Mouse (Mus musculus) heart, postnatal 10 days (tissue): ENCODE measurements around the gene Rab3gap2. TPM values are rescaled to one million over a fixed set of nuclear protein-coding genes. Genes with fewer than 3 reads are reported as not detected.
A peak's percentile ranks its signal among the peaks of the same experiment; 100 is the strongest.

ENCODE experiments used
- DNase-seq, 2 experiments: peaks; one replicate each; pipeline ENCODE4 v3.0.0; 2021
- intact Hi-C: fragments of 180-260 bp; cut with DNase I; formaldehyde crosslinking; loops from one replicate; pipeline ENCODE4 v1.15.1; 2025
- total RNA-seq, 2 experiments: library from RNA; stranded (reverse); gene quantifications; 2 replicates each; pipeline ENCODE4 v1.2.3; 2021

Gene Rab3gap2
- 10 to 100 TPM; 25.5 TPM for total RNA-seq

DNA sequence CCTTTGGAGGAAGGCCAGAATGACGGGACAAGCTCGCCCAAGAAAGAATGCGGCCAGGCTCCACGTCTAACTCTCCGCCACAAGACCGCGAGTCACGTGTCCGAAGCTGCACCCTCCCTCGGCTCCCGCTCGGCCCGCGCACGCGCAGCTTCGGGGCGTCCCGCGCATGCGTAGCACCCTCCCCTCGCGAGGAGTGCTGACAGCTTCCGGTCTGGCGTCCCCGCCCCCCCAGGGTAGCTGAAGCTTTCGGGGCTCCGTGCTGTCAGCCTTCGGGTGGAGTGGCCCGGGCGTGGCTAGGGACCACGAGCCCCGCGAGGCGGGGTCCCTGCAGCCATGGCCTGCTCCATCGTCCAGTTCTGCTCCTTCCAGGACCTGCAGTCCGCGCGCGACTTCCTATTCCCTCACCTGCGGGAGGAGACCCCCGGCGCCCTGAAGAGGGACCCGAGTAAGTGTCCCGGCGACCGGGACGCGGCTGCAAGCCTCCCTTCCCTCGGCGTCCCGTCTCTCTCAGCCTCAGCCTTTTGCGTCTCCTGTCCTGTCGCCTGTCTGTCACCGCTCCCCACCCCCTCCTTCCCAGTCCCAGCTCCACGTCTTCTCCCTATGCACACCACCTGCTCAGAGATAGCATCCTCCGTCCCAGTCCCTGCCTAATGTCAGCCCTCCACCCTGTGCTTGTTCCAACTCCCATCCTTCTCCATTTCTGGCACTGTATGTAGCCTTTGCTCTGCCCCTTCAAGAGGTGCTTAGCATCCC, at the start of gene Rab3gap2:
TSS of gene Rab3gap2 (plus strand) at position 209 of the 753 bp plus-strand sequence.
- intact Hi-C loops, result no loop called here
- peak; percentile 99 to 100 for DNase-seq

GRCm38 (mm10) chr1:185173641-185174040, 30.3 kb upstream of the Rab3gap2 start:
- intact Hi-C loops, result no loop called here

DNA sequence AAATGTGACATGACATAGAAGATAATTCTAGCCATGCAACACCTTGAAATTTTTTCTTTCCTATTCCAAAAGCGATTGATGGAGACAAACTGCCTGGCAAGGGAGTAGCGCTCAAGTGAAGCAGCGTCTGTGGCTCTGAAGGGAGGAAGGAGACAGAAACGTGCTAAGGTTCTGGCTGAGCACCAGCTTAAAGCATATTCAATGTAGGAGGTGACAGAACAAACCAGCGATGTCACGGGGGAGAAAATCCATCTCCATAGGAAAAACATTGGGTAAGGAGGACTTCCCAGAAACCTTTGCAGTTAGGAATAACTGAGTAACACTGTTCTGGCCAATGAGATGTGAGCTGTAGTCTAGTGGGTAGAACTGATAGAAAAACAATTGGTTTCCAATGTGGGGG, 26.1 kb upstream of the Rab3gap2 start:
- intact Hi-C loops, result no loop called here
- DNase-seq, result no peak

More at GRCm38 (mm10) chr1:185173641-185174040, 30.3 kb upstream of the Rab3gap2 start:
- no peak for DNase-seq

DNA sequence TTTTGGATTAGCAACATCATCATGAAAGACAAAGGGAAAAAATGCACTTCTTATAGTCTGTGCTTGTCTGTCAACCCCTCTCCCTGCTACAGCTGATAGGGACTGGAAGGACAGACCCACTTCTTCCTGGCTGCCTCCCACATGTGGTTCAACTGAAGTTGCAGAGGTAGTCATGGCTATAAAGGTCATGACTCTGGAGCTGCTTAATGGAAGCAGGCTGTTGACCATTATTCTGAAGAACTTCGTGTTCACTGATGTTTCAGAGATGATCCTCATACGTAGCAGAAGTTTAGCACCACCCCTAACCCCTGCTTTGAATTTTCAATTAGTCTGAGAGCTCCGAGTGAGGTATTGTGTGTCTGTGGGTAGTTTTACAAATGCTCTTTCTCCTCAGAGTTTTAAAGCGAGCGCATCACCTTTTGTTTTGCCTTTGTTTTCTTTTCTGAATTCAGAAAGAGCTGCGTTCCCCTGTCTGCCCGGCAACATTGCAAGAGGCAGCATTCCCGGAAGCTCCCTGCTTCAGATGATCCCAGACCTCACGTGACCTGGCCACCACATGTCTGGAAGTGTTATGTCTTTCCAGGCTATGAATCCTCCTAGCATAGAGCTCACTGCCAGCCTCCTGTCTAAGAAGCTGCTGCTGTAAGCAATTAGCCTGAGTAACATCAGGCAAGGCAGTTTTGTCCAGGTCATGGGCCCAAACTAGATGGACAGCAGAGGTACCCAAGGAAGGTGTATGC, 20.2 kb upstream of the Rab3gap2 start:
- DNase-seq, result peak in 1 of 2 experiments; percentile 28
- intact Hi-C loops, result no loop called here

DNA sequence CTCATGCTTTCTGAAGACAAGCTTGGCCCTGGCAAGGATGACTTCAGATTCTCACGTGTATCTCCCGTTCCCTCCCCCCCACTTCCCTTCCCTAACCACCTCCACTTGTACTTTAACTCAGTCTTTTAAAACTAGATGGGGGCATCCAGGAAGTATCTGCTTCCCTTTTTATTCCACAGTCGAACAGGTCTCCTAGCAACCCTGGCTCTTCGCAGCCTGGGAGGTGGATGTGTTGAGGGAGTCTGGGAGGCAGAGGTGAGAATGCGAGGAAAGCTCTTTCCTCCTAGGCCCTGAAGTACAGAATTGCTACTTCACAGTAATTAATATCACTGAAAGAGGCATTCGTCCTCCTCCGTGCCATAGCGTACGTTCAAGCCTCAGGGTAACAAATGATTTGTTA, 18.4 kb upstream of the Rab3gap2 start:
- intact Hi-C loops, result no loop called here
- DNase-seq, result no peak

- intact Hi-C loops, result loop anchor here (1.0 to 2.0 kb wide), 2 partner anchors 222 to 362 kb away; no protein-coding TSS in a partner anchor
- peak; percentile 52 to 71 for DNase-seq
These were observed 16.7 kb upstream of the Rab3gap2 start for GRCm38 (mm10) chr1:185187135-185187785.

GRCm38 (mm10) chr1:185189901-185190300, 14.0 kb upstream of the Rab3gap2 start:
- no peak for DNase-seq
- intact Hi-C loops, result no loop called here

DNA sequence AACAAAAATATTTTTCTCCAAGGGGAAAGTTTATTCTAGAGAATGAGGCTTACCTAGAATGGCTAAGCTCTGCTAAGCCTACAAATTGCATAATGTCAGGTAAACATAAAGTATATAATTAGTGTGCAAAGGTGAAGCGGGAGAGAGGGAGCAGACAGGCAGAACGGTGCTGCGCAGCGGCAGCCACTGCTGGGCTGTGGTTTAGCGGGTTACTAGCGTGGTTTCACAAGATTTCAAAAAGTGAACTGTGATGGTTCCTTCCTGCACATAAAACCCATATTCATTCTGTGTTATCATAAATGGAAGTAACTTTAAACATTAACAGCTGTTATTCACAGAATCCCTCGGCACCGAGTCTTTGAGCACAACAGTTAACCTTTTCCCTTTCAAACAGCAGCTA, 11.8 kb upstream of the Rab3gap2 start:
- no peak for DNase-seq
- intact Hi-C loops, result loop anchor here (1.0 to 2.0 kb wide), 2 partner anchors 226 to 365 kb away; no protein-coding TSS in a partner anchor

DNA sequence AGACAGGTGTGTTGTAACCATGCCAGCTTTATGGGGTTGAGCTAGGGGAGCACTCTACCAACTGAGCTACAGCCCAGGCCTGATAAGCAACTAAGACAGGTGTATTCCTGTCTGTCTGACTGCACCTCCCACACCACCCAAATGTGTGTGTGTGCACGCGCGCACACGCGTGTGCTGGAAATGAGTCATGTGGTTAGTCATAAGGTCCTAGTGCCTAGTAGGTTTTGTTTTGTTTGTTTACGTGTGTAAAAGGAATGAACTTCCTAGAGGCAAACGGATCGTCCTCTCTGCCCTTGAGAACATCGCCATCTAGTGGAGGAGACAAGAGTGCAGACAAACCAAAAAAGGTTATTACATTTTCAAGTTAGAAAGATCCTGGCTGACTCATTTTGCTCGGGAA, 10.4 kb upstream of the Rab3gap2 start:
- intact Hi-C loops, result loop anchor here (1.0 to 2.0 kb wide), 2 partner anchors 340 to 367 kb away; no protein-coding TSS in a partner anchor
- DNase-seq, result peak; percentile 45 to 67

GRCm38 (mm10) chr1:185196323-185196722, 7.6 kb upstream of the Rab3gap2 start:
- intact Hi-C loops, result no loop called here
- no peak for DNase-seq

- intact Hi-C loops, result no loop called here
- DNase-seq, result no peak
These were observed 3.1 kb upstream of the Rab3gap2 start for GRCm38 (mm10) chr1:185200571-185201395.

- intact Hi-C loops, result no loop called here
- no peak for DNase-seq
These were observed 1.9 kb upstream of the Rab3gap2 start for GRCm38 (mm10) chr1:185201994-185202393.

DNA sequence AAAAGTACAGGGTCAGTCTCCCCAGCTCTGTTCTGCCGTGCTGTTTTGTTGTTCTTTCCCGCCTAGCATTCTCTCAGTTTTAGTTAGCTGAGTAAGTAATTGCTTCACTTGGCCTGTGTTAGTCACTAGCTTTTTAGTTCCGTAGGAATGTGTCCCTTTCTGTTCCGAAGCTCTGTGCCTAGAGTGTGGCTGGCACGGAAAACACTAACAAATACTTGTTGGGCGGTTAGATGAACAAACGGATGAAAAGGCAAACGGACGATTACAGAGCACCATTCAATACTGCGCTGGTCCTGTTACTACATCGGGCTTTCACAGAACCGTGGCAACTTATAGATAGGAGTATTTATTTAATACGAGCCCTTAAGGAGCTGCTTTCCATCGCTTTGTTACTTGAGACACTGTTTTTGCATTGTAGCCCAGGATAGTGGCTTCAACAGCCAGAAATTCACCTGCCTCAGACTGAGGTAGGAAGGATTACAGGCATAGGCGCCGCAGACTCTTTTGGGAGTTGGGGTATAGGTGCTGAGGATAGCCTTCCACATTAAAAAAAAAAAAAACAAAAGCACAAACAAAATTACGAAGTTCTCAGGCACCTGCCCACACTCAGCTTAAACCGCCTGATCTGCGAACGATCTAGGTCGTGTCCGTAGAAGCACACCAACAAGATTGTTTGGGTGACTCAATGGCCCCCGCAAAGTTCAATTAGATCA, 565 bp upstream of the Rab3gap2 start:
- DNase-seq, result peak; percentile 43 to 52
- intact Hi-C loops, result no loop called here

DNA sequence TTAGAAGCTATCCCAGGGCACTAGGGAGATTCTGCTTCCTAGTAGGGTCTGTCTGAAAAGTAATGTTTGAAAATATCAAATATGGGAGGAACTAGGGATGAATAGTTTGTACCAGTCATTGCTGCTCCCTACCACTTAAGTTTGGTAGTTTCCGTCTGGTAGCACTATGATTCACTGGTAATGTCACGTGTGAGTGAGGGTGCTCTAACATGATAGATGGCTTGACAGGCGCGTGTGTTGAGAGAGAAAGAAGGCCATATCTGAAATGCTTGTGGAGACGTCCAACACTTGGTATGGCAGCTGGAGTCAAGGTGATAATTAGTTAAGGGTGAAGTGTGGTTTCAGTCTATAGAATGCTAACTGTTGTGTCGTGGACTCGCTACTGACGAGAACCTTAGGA, 1.2 kb downstream of the Rab3gap2 start:
- intact Hi-C loops, result no loop called here
- no peak for DNase-seq

GRCm38 (mm10) chr1:185207851-185208595, 4.1 kb downstream of the Rab3gap2 start:
- intact Hi-C loops, result no loop called here
- DNase-seq, result no peak

DNA sequence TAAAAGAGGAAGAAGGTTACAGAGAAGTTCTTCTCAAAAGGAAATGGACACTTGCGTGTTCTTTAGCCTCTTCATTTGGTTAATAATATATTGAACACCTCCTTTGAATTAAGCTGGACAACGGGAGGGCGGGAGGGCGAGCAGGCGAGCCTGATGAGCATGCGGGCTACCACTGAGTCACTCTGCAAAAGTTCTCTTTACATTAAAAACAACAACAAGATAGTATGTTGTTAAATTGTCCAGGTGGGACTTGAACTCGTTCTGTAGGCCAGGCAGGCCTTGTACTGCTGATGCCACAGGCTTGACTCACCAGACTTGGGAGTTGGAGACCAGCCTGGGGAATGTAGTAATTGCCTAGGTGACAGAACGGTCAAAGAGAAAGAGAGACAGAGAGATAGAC, 4.8 kb downstream of the Rab3gap2 start:
- no peak for DNase-seq
- intact Hi-C loops, result no loop called here

- no peak for DNase-seq
- intact Hi-C loops, result no loop called here
These were observed 5.8 kb downstream of the Rab3gap2 start for GRCm38 (mm10) chr1:185209641-185210176.

- no peak for DNase-seq
- intact Hi-C loops, result no loop called here
These were observed 12.4 kb downstream of the Rab3gap2 start for GRCm38 (mm10) chr1:185216360-185216759.

DNA sequence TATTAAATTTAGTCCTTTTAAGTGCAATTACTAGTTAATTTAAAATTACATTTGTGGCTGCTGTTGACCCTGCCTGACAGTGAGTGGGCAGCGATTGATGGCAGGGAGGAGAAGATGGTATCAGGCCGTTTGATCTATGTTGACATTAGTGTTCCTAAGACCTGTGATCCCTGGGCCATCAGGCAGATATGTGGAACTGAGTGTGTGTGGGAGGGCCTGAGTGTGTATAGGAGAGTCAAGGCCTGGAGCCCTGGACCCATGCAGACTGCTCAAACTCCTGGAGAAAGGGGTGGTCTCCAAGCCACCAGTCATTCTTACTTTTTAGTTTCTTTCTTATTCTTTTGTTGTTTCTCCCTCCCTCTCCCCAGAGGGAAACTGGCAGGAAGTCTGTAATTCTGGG, 12.8 kb downstream of the Rab3gap2 start:
- intact Hi-C loops, result no loop called here

More for the DNA sequence above, 12.8 kb downstream of the Rab3gap2 start:
- no peak for DNase-seq
